Mouse (Mus musculus) heart, adult 9 months (tissue): ENCODE data around the gene Unc13a.

Experiments used
- DNase-seq, 2 experiments: peaks; one replicate each; pipeline ENCODE4 v3.0.0; 2022; ENCODE audit warnings: low spot score in 2 of 2

The Unc13a gene

DNA sequence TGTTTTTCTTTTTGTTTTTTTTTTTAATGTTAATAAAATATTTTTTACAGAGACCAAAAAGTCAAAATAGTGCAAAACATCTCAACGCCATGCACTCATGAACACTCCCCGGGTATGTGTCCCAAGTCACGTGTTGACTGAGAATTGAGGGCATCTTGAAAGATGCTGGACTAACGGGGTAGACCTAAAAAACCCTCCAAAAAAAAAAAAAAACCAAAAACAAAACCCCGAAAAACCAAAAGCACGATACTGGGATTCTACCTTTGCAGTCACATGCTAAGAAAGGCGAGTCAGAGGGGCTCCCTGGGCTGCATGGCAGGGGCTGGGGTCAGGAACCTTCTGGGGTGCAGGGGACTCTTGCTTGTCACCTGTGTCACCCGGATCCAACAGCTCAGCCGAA is 44.8 kb downstream of the Unc13a start:
- no peak for DNase-seq

GRCm38 (mm10) chr8:71625088-71625487 is 46.5 kb downstream of the Unc13a start:
- no peak for DNase-seq

- DNase-seq = no peak
Measured at GRCm38 (mm10) chr8:71619786-71620185, 51.8 kb downstream of the Unc13a start.

GRCm38 (mm10) chr8:71613418-71613817 is 58.1 kb downstream of the Unc13a start:
- DNase-seq = no peak

- DNase-seq = no peak
Measured at GRCm38 (mm10) chr8:71612141-71612540, 59.4 kb downstream of the Unc13a start.

GRCm38 (mm10) chr8:71610822-71611651 is 60.5 kb downstream of the Unc13a start, which contains the start of gene Colgalt1:
Gene Colgalt1, plus strand, starts transcription at chr8:71610998.
- DNase-seq = peak; percentile 99

- DNase-seq = no peak
Measured at GRCm38 (mm10) chr8:71604021-71604420, 67.5 kb downstream of the Unc13a start.

DNA sequence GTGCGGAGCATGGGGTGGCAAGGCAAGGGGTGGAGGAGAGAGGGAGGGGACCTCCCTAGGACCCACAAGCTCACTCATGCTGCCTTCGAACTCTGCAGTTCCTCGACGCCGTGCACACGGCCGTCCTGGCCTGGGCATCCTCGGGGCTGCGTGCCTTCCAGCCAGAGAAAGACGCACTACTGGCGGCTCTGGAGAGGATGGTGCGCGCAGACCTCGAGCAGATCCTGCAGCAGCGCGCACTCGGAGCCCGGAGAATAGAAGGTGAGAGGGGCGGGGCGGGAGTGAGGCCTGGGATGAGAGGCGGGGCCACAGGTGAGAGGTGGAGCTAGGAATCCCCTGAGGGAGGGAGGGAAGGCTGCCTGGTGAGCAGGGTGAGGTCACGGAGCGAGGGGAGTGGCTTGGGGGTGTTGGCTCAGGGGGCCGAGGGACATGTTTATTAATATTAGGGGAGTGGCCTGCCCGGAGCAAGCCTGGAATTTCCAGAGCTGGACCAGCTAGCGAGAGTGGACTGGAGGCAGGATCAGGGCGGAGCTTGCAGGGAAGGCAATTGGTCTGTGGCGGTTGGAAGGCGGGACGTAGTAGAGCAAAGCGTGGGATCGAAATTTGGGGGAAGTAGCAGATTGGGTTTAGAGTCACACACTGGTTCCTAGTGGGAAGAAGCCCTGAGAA is 68.8 kb downstream of the Unc13a start:
- peak; percentile 76 to 83 for DNase-seq

GRCm38 (mm10) chr8:71601939-71602665 is 69.5 kb downstream of the Unc13a start:
- DNase-seq = no peak

GRCm38 (mm10) chr8:71598841-71599240 is 72.7 kb downstream of the Unc13a start:
- no peak for DNase-seq

DNA sequence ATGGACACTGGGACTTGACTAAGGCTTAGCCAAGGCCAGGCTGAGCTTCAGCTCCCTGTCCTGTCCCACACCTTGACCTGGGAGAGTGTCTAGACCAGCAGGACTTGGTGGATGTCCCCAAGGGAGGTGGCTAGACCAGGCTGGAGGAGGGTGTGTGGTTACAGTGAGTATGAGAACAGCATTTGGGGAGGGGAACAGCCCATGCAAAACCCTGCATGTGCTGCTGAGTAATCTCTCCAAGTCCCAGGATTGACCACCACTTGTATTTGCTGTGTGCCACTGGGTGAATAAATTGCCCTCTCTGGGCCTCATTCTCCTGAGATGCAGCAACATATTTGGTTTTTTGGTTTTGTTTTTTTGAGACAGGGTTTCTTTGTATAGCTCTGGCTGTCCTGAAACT is 73.2 kb downstream of the Unc13a start:
- no peak for DNase-seq

GRCm38 (mm10) chr8:71597451-71597850 is 74.1 kb downstream of the Unc13a start, which contains the start of gene Fam129c:
Gene Fam129c, plus strand, starts transcription at chr8:71597648.
- no peak for DNase-seq

- DNase-seq = no peak
Measured at GRCm38 (mm10) chr8:71596798-71597197, 74.8 kb downstream of the Unc13a start.

- DNase-seq = no peak
Measured at GRCm38 (mm10) chr8:71596384-71596783, 75.2 kb downstream of the Unc13a start.

- peak; percentile 65 to 84 for DNase-seq
Measured at GRCm38 (mm10) chr8:71595862-71596261, 75.7 kb downstream of the Unc13a start.

DNA sequence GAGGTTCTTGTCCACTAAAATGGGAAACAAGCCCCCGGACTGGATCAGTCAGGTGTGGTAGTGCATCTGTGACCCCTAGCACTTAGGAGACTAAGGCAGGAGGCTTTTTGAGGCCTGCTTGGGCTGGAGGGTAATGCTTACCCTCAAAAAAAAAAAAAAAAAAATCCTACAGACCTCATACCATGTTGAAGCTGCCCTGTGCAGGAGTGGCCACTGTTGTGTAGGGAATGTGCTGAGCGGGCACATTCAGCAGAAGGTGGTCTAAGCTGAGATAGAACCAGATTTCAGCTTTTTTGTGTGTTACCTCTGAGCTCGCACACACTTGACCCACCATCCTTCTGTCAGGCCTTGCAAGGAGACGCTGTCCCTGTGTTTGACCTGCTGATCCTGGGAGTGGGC is 77.2 kb downstream of the Unc13a start:
- DNase-seq = no peak

DNA sequence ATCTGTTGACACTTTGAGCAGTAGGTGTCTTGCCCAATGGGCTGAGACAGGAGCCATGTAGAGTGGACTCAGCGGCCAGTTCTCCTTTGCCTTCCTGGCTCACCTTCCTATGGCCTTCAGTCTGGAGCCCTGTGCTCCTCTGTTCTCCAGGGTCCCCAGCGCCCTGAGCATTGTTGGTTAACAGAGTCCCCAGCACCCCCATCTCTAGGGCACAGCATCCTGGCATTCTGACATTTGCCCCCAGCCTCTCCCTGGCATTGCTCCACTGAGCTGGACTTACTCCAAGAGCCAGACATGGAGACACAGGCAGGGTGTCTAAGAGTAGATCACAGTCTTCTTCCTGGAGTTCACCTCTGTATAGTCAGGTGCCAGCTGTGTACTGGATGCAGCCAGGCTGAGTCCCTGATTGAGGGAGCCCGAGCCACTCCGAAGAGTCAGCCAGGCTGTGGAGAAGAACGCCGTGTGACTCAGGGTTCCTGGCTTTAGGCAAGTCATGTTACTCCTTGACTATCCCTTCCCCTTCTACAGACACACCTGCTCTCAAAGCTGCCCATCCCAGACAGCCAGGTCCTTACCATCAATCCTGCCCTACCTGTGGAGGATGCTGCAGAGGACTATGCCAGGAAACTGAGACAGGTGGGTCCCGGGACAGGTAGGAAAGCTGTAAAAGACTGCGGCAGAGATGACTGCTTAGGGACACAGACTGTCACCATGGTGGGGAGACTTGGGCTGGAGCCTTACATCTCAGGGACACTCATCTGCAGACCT is 77.8 kb downstream of the Unc13a start:
- DNase-seq = no peak

GRCm38 (mm10) chr8:71592374-71593170 is 79.0 kb downstream of the Unc13a start:
- peak in 1 of 2 experiments; percentile 82 for DNase-seq

DNA sequence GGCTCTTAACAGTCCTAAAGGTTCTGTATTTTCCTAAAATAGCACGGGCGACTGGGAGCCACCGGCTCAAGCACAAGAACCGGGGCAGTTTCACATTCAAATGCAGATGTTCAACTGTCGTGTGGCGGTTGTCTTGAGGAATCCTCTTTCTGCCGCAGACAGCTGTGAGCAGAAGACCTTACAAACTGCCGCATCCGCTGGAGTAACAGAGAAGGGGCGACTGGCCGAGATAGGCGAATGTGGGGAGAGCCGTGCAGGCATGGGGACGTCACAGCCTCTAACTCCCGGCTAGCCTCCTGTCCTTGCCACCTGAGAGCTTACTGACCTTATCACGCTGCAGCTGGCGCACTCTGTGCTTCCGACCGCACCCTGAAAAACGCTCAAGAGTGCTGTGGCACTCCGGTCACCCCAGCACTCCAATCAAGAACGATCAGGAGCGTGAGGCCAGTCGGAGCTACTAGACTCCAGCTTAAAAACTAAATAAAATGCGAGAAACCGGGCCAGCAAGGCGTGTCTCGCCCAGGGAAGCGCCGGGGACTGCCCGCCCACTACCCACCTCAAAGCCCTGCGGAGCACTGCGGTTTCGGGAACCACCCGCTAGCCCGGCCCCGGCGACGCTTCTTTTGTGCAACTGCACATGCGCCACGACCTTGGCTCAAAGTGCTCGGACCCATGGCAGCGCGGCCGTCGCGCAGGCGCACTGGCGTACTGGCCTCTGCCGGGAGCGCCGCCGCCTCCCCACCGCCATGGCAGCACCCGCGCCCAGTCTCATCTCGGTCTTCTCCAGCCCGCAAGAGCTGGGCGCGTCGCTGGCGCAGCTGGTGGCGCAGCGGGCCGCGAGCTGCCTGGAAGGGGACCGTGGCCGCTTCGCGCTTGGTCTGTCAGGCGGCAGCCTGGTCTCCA is 79.8 kb downstream of the Unc13a start, which contains the start of gene Pgls:
Gene Pgls (plus strand): TSS at position 706 of the 903 bp plus-strand sequence.
- DNase-seq = peak; percentile 96 to 97

GRCm38 (mm10) chr8:71591017-71591416 is 80.5 kb downstream of the Unc13a start:
- DNase-seq = no peak
